Mouse (Mus musculus) midbrain, embryonic 15.5 days (tissue): ENCODE measurements at regions not wholly inside any gene's neighbourhood (a gene's known extent, or its start where the extent isn't known, plus 50 kb on each side); places are given as distances from the start of the nearest gene placed in this dataset.
A peak's percentile ranks its signal among the peaks of the same experiment; 100 is the strongest.

ENCODE experiments used
- ATAC-seq: fragments of 200-750 bp; cut with Nextera tagmentation; replicated peaks from 2 replicates; pipeline ENCODE4 v1.8.0; 2017; ENCODE audit warnings: moderate TSS enrichment
- H3K27ac ChIP-seq: fragments of 300-500 bp; sonication (generic); 2 replicates; pipeline ENCODE4 v1.5.1; 2015; ENCODE audit warnings: mild to moderate bottlenecking, inconsistent platforms
- H3K27me3 ChIP-seq: fragments of 300-500 bp; sonication (generic); replicated peaks from 2 replicates; pipeline ENCODE4 v1.6.1; 2015; ENCODE audit warnings: inconsistent platforms
- H3K36me3 ChIP-seq: fragments of 300-500 bp; sonication (generic); replicated peaks from 2 replicates; pipeline ENCODE4 v1.6.1; 2015; ENCODE audit warnings: inconsistent platforms
- H3K4me1 ChIP-seq: fragments of 300-500 bp; sonication (generic); 2 replicates; pipeline ENCODE4 v1.6.1; 2015; ENCODE audit warnings: inconsistent platforms
- H3K4me2 ChIP-seq: fragments of 300-500 bp; sonication (generic); 2 replicates; pipeline ENCODE4 v1.6.1; 2015; ENCODE audit warnings: inconsistent platforms, mild to moderate bottlenecking, moderate library complexity
- H3K4me3 ChIP-seq: fragments of 300-500 bp; sonication (generic); 2 replicates; pipeline ENCODE4 v1.5.1; 2015; ENCODE audit warnings: mild to moderate bottlenecking, inconsistent platforms
- H3K9ac ChIP-seq: fragments of 300-500 bp; sonication (generic); 2 replicates; pipeline ENCODE4 v1.6.1; 2015; ENCODE audit warnings: mild to moderate bottlenecking, inconsistent platforms
- H3K9me3 ChIP-seq: fragments of 300-500 bp; sonication (generic); 2 replicates; pipeline ENCODE4 v1.6.1; 2016; ENCODE audit warnings: inconsistent platforms
- WGBS: fragments of 180-500 bp; shearing (Covaris S2); methylation state at CpG from one replicate; pipeline ENCODE4 v1.1.7; 2015; ENCODE audit warnings: mixed read lengths; 5-methylcytosine and 5-hydroxymethylcytosine counted together

DNA sequence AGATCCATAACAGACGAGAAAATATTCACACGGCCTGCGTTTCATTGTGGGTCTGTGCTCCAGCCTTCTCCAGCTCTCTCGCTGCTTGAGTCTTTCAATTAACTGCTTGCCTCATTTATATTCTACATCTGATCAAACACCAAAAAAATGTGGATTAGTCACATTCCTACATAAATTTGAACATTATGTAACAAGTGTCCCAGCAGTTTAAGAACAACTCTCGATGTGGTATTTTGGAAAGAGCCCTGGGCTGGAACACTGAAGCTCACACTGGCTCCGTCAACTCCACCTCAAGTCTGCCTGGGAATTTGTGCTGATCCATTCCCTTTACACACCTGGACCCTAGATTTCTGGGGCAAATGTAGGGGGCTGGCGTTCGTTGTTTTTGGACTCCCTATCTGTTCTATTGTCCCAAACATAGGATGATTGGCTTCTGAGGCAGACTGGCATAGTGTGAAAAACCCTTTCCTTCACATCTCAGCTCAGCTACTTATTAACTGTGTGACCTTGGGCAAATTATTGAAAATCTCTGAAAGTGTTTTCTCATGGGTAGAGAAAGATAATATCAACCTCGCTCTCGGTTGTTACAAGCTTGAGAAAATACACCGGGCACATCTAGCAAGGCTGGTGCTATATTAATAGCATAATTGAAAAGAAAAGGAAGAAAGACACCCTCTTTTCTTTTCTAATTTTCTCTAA is 161.0 kb upstream of the Rfx3 start:
- WGBS = 69% methylated on average over 11 of the region's 11 CpGs
- no peak for ATAC-seq

DNA sequence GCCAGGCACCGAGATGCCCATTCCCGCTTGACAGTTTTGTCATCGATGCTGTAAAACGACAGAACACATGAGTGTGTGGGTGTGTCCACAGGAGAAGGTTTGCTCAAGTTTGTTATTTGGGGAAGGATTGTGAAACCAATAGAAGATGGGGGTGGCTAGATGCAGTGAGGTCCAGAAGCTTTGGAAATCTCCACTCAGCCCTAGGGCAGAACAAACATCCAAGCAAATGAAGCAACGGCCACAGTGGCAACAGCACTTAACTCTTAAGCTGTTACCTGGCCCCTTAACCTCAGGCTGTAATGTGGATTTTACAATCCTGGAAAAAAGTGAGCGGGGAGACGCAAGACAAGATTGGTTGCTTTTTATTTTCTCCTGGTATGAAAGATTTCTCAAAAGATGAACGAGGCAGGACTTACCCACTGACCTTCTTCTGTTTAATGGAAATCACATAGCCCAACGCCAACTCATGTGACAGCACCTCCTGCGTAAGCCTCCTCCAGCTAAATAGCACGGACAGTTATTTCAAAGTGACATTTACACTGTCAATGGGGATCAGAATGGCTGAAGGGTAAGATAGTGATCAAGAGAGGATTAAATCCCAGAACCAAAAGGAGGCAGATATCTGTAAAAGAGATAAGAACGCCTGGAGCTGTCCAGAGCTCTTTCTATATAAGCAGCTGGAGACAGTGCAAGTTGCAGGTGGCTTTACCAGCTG is 156.6 kb upstream of the Rfx3 start:
- Histone ChIP-seq H3K27me3 (no peaks in the 10 kb centered on the region), H3K4me2 (no peak overlapping the region), H3K9me3 (no peaks in the 10 kb centered on the region), H3K9ac (no peak overlapping the region), H3K36me3 (no peaks in the 10 kb centered on the region), H3K4me1 (0 out of 2 replicates have a peak, but pooled peaks cover 4% of the 10 kb centered on the region), H3K4me3 (no peak overlapping the region), H3K27ac (no peak overlapping the region)
- 74% methylated on average over 12 of the region's 12 CpGs for WGBS
- ATAC-seq = no peak

More for the DNA sequence above, 161.0 kb upstream of the Rfx3 start:
- H3K9me3 ChIP-seq = no peaks in the 10 kb centered on the region
- no peak overlapping the region for H3K27ac ChIP-seq
- H3K4me3 ChIP-seq = no peak overlapping the region
- no peaks in the 10 kb centered on the region for H3K36me3 ChIP-seq
- H3K9ac ChIP-seq = no peak overlapping the region
- no peak overlapping the region for H3K4me2 ChIP-seq
- H3K4me1 ChIP-seq = no peaks in the 10 kb centered on the region
- no peaks in the 10 kb centered on the region for H3K27me3 ChIP-seq

DNA sequence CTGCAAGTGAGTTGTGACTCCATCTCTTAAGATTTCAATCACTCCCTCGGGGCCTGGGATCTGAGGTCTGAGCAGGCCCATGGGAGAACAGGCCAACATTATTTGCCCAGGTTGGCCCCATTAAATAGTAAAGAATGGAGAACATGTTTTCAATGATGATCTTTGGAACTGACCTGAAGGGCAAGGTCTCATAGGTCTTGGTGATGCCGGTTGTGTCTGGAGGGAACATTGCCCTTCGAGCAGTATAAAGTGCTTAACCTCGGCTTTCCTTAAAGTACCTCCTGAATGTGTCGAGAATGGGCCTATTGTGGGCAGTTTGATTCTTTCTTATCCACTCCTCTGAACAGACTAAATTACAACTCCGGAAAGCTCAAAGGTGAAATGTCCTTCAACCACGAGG is 155.7 kb upstream of the Rfx3 start:
- Histone ChIP-seq H3K27me3 (no peaks in the 10 kb centered on the region), H3K4me2 (no peak overlapping the region), H3K4me3 (no peak overlapping the region), H3K9me3 (no peaks in the 10 kb centered on the region), H3K36me3 (no peaks in the 10 kb centered on the region), H3K27ac (no peak overlapping the region), H3K9ac (no peak overlapping the region), H3K4me1 (0 out of 2 replicates have a peak, but pooled peaks cover 4% of the 10 kb centered on the region)
- 85% methylated on average over 7 of the region's 7 CpGs for WGBS
- no peak for ATAC-seq

DNA sequence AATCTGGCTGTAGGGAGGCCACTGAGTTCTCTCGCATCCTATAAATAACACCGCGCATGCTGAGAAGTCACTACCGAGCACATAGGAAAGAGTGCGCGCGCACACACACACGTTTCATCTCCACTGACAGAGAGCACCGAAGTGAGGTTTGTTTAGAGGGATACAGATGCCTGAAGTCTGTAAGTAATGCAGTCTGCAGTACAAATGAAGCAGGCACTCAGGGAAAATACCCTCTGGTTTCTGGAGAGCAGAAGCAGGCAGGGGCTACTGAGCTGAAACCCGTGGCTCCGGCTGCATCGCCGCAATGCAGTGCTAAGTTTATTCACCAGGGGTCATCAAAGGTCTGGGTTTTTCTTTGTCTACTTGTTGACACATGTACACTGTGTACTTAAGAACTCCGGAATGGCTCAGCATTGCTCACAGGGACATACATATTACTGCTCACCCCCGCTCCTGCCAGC is 155.0 kb upstream of the Rfx3 start:
- Histone ChIP-seq H3K27ac (peak overlapping the region; percentile 21; the same call in 1 of the 2 replicates), H3K27me3 (no peaks in the 10 kb centered on the region), H3K4me3 (0 out of 2 replicates have a peak overlapping the region, but pooled peaks have one; percentile 11), H3K4me2 (peak overlapping the region; percentile 38), H3K9ac (no peak overlapping the region), H3K4me1 (0 out of 2 replicates have a peak, but pooled peaks cover 4% of the 10 kb centered on the region), H3K9me3 (no peaks in the 10 kb centered on the region), H3K36me3 (no peaks in the 10 kb centered on the region)
- ATAC-seq = peak; percentile 93
- 33% methylated on average over 15 of the region's 15 CpGs for WGBS

DNA sequence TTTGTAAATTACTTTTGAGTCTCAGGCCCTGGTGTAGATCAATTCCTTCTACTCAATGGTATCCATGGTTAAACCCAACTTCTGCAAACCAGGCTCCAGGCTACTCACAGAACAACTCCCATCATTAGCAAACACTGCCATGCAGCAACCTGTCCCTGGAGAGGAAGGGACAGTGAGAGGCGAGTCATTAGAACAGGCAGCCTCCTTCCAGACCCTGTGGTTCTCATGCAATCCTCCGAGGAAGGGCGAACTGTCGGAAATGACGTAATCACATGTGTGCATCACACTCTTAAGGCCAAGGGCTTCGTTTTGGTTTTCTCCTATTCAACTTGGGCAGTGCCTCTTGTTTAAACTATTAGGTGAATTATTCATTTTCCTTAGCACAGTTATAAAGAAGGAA is 152.2 kb upstream of the Rfx3 start:
- Histone ChIP-seq H3K27me3 (no peaks in the 10 kb centered on the region), H3K4me2 (no peak overlapping the region), H3K27ac (no peak overlapping the region), H3K9me3 (no peaks in the 10 kb centered on the region), H3K9ac (no peak overlapping the region), H3K4me1 (0 out of 2 replicates have a peak, but pooled peaks cover 4% of the 10 kb centered on the region), H3K4me3 (no peak overlapping the region), H3K36me3 (no peaks in the 10 kb centered on the region)
- no peak for ATAC-seq
- WGBS = 81% methylated on average over 6 of the region's 6 CpGs

DNA sequence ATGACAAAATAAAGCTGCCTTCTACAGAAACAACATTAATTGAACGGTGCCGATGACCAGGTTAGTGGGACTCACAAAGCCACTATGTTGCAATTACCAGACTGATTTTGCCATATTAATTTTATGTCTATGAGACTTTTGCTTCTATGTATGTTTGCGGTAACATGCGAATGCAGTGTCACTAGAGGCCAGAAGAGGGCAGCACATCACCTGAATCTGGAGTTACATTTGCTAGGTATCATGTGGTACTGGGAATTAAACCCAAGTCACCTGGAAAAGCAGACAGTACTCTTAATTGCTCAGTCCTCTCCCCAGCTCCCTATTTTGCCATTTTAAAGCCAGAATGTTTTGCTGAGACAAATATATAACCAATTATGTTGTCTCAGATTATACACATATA is 149.6 kb upstream of the Rfx3 start:
- no peak for ATAC-seq
- WGBS = 75% methylated on average over 4 of the region's 4 CpGs
- H3K27ac ChIP-seq = no peak overlapping the region

DNA sequence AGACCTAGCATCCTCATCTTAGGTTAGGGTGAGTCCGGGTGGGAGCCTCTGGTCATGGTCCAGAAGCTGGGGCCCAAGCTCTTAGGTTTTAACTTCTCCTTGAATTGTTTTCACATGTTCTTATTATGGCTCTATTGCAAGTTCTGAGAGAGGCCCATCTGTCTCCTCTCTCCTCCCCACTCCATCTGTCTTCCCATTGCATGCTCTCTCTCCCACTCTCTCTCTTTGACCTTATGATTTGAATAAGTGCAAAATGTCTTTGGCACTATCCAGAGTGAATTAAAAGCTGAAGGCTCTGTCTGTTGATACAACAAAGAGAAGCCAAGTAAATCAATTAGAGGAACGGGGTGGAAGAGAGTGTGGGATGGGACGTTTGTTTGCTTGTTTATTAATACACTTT is 146.2 kb upstream of the Rfx3 start:
- Histone ChIP-seq H3K27ac (no peak overlapping the region), H3K36me3 (no peaks in the 10 kb centered on the region), H3K4me2 (no peak overlapping the region), H3K4me1 (no peaks in the 10 kb centered on the region), H3K4me3 (no peak overlapping the region), H3K9me3 (no peaks in the 10 kb centered on the region), H3K9ac (no peak overlapping the region), H3K27me3 (no peaks in the 10 kb centered on the region)
- WGBS = 83% methylated on average over 3 of the region's 3 CpGs
- ATAC-seq = no peak

More for the DNA sequence above, 149.6 kb upstream of the Rfx3 start:
- Histone ChIP-seq H3K4me3 (no peak overlapping the region), H3K9me3 (no peaks in the 10 kb centered on the region), H3K27me3 (no peaks in the 10 kb centered on the region), H3K4me1 (0 out of 2 replicates have a peak, but pooled peaks cover under 1% of the 10 kb centered on the region), H3K9ac (no peak overlapping the region), H3K36me3 (no peaks in the 10 kb centered on the region), H3K4me2 (no peak overlapping the region)

DNA sequence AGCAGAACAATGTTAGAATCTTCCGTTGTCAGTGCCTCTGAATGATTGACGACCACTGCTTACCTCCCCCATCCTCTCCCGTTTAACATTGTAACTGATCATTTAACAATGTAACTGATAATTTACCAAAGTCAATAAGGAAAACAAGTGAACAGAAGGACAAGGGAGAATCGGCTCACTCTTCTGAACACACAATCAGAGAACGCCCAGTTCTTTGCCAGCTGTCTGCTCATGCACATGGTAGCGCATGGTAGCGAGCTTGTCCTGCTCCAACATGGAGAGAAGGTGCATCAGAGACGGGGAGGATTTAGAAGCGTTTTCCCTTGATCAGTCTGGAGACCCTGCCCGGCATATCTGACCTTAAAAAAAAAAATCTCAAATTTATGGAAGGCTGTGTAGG is 126.6 kb upstream of the Rfx3 start:
- no peaks in the 10 kb centered on the region for H3K27me3 ChIP-seq
- ATAC-seq = no peak
- no peaks in the 10 kb centered on the region for H3K4me1 ChIP-seq
- WGBS = 92% methylated on average over 10 of the region's 10 CpGs
- no peak overlapping the region for H3K9ac ChIP-seq
- no peak overlapping the region for H3K4me2 ChIP-seq
- no peak overlapping the region for H3K4me3 ChIP-seq
- no peaks in the 10 kb centered on the region for H3K9me3 ChIP-seq
- no peak overlapping the region for H3K27ac ChIP-seq
- H3K36me3 ChIP-seq = no peaks in the 10 kb centered on the region

DNA sequence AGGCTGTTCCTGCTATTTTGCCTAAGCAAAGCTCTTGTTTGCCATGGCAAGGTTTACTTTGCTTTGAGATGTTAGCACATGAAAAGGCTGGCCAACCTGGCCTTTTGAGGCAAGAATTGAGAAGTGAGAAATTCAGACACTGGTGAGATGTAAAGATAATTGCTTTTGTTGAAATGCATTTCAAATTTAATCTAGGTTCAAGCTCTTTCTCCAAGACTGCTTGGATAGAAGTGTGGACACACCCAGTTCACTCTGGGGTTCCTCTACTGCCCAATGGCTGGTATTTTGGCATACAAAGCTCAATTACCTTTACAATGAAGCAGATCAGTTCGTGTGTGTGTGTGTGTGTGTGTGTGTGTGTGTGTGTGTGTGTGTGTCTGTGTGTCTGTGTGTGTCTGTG is 123.8 kb upstream of the Rfx3 start:
- no peaks in the 10 kb centered on the region for H3K27me3 ChIP-seq
- no peaks in the 10 kb centered on the region for H3K4me1 ChIP-seq
- no peaks in the 10 kb centered on the region for H3K36me3 ChIP-seq
- no peak overlapping the region for H3K4me3 ChIP-seq
- H3K27ac ChIP-seq = no peak overlapping the region
- ATAC-seq = no peak
- H3K9me3 ChIP-seq = no peaks in the 10 kb centered on the region
- no peak overlapping the region for H3K4me2 ChIP-seq
- no peak overlapping the region for H3K9ac ChIP-seq
- 6% methylated on average over 1 of the region's 1 CpGs for WGBS

DNA sequence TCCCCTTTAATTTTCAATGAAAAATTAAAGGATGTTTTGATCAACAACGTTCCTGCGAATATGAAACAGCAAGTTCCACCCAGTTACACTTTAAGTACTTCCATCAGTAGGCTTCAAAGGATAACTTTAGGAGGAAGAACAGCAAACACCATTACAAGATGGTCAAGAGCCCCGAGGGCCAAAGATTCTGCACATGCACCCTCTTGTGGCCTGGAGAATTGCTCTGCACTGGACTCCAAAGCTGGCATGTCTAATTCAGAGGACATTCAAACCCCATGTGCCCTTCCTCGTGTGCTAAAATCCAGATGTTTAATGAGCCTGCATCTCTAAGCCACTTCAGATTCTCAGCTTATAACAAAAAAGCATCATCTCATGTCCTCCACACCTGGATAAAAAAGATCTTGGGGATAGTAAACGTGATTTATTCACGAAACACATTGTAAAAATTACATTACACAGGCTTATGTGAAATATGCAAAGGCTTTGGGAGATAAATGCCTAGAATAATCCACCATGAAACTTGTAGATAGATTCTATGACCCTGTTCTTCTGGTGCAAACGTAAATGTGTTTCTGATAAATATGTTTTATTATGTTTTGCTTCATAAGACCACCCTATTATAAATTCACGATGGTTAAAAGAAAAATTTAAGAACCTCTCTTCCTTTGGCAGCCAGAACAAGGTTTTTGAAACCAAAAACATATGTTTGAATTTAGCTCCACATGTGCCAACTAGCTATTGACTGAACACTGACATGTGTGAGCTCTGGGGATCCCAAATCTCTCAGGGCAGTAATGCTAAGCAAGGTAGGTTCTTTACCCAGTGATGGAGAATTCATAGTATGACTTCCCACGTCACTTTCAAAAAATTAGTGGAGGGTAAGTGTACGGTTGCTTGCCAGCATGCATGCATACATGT is 100.6 kb upstream of the Rfx3 start:
- WGBS = 83% methylated on average over 10 of the region's 10 CpGs
- Histone ChIP-seq H3K27ac (no peak overlapping the region), H3K9ac (no peak overlapping the region), H3K4me1 (no peaks in the 10 kb centered on the region), H3K27me3 (no peaks in the 10 kb centered on the region), H3K4me3 (no peak overlapping the region), H3K36me3 (no peaks in the 10 kb centered on the region), H3K4me2 (no peak overlapping the region), H3K9me3 (no peaks in the 10 kb centered on the region)
- ATAC-seq = no peak

DNA sequence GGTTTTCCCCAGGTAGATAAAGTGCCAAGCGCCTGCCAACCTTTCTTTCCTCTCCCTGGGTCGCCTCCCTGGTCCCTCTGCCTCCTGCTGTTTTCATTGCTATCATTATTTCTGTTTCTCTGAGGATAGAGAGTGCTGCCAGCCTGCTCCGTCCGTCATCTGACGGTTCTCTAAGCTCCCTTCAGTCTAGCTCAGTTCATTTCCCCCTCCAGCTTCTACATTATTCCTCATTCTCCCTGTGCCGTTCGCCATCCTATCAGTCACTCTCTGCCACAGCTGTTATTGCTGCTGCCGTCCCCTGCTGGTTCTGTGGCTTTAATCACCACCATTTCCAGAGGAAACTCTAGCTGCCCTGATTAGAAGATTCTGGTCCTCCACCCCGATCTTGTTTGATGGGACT is 84.7 kb upstream of the Rfx3 start:
- Histone ChIP-seq H3K4me1 (no peaks in the 10 kb centered on the region), H3K4me3 (no peak overlapping the region), H3K36me3 (no peaks in the 10 kb centered on the region), H3K27ac (0 out of 2 replicates have a peak overlapping the region, but pooled peaks have one; percentile 0), H3K9ac (no peak overlapping the region), H3K4me2 (no peak overlapping the region), H3K27me3 (no peaks in the 10 kb centered on the region), H3K9me3 (no peaks in the 10 kb centered on the region)
- 0 out of 2 replicates have a peak, but pooled peaks have one; percentile 48 for ATAC-seq
- WGBS = 29% methylated on average over 9 of the region's 9 CpGs

DNA sequence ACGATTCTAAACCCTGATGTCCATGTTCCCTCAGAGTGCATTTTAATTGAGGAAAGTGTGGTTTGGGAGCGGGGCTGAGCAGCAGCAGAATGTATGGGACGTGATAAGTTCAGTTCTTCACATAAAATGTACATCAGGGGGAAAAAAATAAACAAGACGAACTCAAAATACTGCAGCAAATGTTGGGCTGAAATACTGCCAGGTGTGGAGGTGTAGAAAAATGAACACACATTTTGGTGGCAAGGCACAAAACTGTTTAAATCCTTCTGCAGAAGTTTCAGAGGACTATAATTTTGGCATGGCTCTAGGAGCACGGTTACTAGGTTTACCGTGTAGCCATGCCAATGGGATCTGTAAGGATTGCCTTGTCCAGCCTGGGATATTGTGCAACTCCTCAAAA is 81.3 kb upstream of the Rfx3 start:
- WGBS = 91% methylated on average over 6 of the region's 6 CpGs
- H3K4me1 ChIP-seq = peaks cover 19% of the 10 kb centered on the region
- H3K9me3 ChIP-seq = no peaks in the 10 kb centered on the region
- no peaks in the 10 kb centered on the region for H3K27me3 ChIP-seq
- no peak overlapping the region for H3K4me3 ChIP-seq
- no peaks in the 10 kb centered on the region for H3K36me3 ChIP-seq
- H3K9ac ChIP-seq = no peak overlapping the region
- H3K27ac ChIP-seq = no peak overlapping the region
- H3K4me2 ChIP-seq = no peak overlapping the region
- no peak for ATAC-seq
